Mouse (Mus musculus): ENCODE data around the gene Ifnab.

DNA sequence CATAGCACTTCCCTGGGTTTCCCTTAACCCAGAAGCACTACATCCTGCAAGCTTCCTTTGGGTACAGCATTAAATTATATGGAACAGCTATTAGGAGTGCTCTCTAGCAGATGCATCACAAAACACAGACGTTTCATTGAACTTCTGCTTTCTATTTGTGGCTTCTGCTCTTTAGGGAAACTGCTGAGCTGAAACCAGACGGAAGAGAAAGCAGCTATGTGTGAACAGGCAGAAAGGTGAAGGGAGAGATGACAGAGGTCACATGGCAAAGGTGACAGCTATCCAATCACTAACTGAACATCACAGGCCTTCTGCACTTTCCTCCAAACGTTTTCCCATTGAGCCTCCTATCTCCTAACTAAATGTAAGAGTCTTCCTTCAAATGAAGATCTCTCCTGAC lies 14.8 kb upstream of the Ifnab start:
- TF ChIP-seq MAFK (IDR thresholded peaks at IDR 0.05; ENCODE audit: insufficient replicate concordance, low read length) (no peak), CTCF (conservative IDR thresholded peaks at IDR 0.05 in 1 of 2, IDR thresholded peaks at IDR 0.05 in 1 of 2; ENCODE audit: low read depth in 2 of 2, low read length in 2 of 2) (no peak)

Measured in CH12.LX (cell line).